Mouse (Mus musculus): ENCODE results near the gene Osm.

- TF ChIP-seq CTCF (IDR thresholded peaks at IDR 0.05; ENCODE audit: control insufficient read depth, insufficient read depth, low read length) (no peak), POLR2A (IDR thresholded peaks at IDR 0.05; ENCODE audit: borderline replicate concordance, control insufficient read depth, low read depth, low read length) (no peak)
Measured at GRCm38 (mm10) chr11:4271544-4271943, 35.3 kb downstream of the Osm start.
